Comparison of ENCODE assay signal across 7 mouse cellular contexts in genomic region chr3:82047100-82047753, GRCm38 (mm10). TPM values are rescaled to one million over a fixed set of nuclear protein-coding genes. Genes with fewer than 3 reads are reported as not detected.
DNase-seq lines count a peak whose midpoint lies in the region; ATAC-seq and TF ChIP-seq lines count a peak whose summit lies in the region.

No protein-coding gene starts in this region.

- peak; percentile 50 for DNase-seq in liver, adult 2 months (ENCODE audit: extremely low read depth, low read depth, low spot score)
- DNase-seq in MEL-GATA-1-ER (ENCODE audit: extremely low read depth, low read depth), result peak; percentile 6
- DNase-seq in forebrain, postnatal 0 days, result peak; percentile 79
- peak; percentile 58 for DNase-seq in limb, embryonic 11.5 days (ENCODE audit: low spot score)
- DNase-seq in right cerebral cortex, postnatal 4 days, result peak; percentile 72

- no peaks in the 10 kb centered on the region for H3K9me3 ChIP-seq in liver, embryonic 12.5 days (replicated peaks)
- no peaks in the 10 kb centered on the region for H3K9me3 ChIP-seq in forebrain, postnatal 0 days (ENCODE audit: low read length)
- H3K9me3 ChIP-seq in limb, embryonic 11.5 days (ENCODE audit: control insufficient read depth, low read length), result no peaks in the 10 kb centered on the region

- no peaks in the 10 kb centered on the region for H3K79me2 ChIP-seq in liver, adult 2 months (ENCODE audit: control insufficient read depth, insufficient read depth, low read length)

- no peak overlapping the region for H3K4me2 ChIP-seq in liver, embryonic 12.5 days
- no peak overlapping the region for H3K4me2 ChIP-seq in forebrain, postnatal 0 days (ENCODE audit: low read depth)
- H3K4me2 ChIP-seq in limb, embryonic 11.5 days (ENCODE audit: low read depth, severe bottlenecking), result no peak overlapping the region

- no peaks in the 10 kb centered on the region; the same call in 1 of the 2 replicates for H3K4me1 ChIP-seq in liver, adult 2 months (ENCODE audit: control insufficient read depth, insufficient read depth, low read length)
- H3K4me1 ChIP-seq in liver, embryonic 12.5 days, result no peaks in the 10 kb centered on the region
- no peaks in the 10 kb centered on the region for H3K4me1 ChIP-seq in bone marrow macrophage, adult 2 months (ENCODE audit: control insufficient read depth, insufficient read depth, low read length)
- H3K4me1 ChIP-seq in forebrain, postnatal 0 days (ENCODE audit: insufficient read depth), result 0 out of 2 replicates have a peak, but pooled peaks cover 4% of the 10 kb centered on the region
- no peaks in the 10 kb centered on the region for H3K4me1 ChIP-seq in limb, embryonic 11.5 days (ENCODE audit: control insufficient read depth, insufficient read depth, low read length)

- H3K9ac ChIP-seq in liver, adult 2 months (ENCODE audit: low read depth, low read length), result no peak overlapping the region
- no peak overlapping the region for H3K9ac ChIP-seq in liver, embryonic 12.5 days
- H3K9ac ChIP-seq in forebrain, postnatal 0 days, result no peak overlapping the region
- H3K9ac ChIP-seq in limb, embryonic 11.5 days (ENCODE audit: low read length), result no peak overlapping the region

- H3K27me3 ChIP-seq in liver, adult 2 months (ENCODE audit: control insufficient read depth, insufficient read depth, low read length), result no peaks in the 10 kb centered on the region
- no peaks in the 10 kb centered on the region for H3K27me3 ChIP-seq in liver, embryonic 12.5 days (replicated peaks)
- no peaks in the 10 kb centered on the region for H3K27me3 ChIP-seq in forebrain, postnatal 0 days (ENCODE audit: insufficient read depth, low read length)
- H3K27me3 ChIP-seq in limb, embryonic 11.5 days (ENCODE audit: control insufficient read depth, insufficient read depth, low read length), result no peaks in the 10 kb centered on the region

- 30% methylated on average over 8 of the region's 8 CpGs for WGBS in liver, adult 2 months
- WGBS in liver, embryonic 12.5 days (ENCODE audit: insufficient replicate concordance), result 31% methylated on average over 8 of the region's 8 CpGs
- WGBS in forebrain, postnatal 0 days, result 23% methylated on average over 8 of the region's 8 CpGs
- 34% methylated on average over 8 of the region's 8 CpGs for WGBS in limb, embryonic 11.5 days

- ATAC-seq in liver, embryonic 12.5 days, result no peak
- ATAC-seq in forebrain, postnatal 0 days, result peak; percentile 54; the same call in 1 of the 2 replicates
- ATAC-seq in limb, embryonic 11.5 days (ENCODE audit: insufficient number of reproducible peaks, low FRiP score, low TSS enrichment, low read depth), result no peak

- H3K4me3 ChIP-seq in liver, adult 2 months (ENCODE audit: insufficient read depth, low read depth, low read length), result no peak overlapping the region
- no peak overlapping the region for H3K4me3 ChIP-seq in liver, embryonic 12.5 days
- H3K4me3 ChIP-seq in bone marrow macrophage, adult 2 months (ENCODE audit: insufficient read depth, low read length), result no peak overlapping the region
- no peak overlapping the region for H3K4me3 ChIP-seq in forebrain, postnatal 0 days (ENCODE audit: low read depth, low read length)
- H3K4me3 ChIP-seq in limb, embryonic 11.5 days (ENCODE audit: low read depth, low read length), result no peak overlapping the region

- no peak for TF ChIP-seq POLR2A in liver, adult 2 months (IDR thresholded peaks at IDR 0.05; ENCODE audit: extremely low read depth, insufficient read depth, low read length)
- TF ChIP-seq POLR2A in bone marrow macrophage, adult 2 months (IDR thresholded peaks at IDR 0.05; ENCODE audit: borderline replicate concordance, low read depth, low read length), result no peak

- H3K27ac ChIP-seq in liver, adult 2 months (replicated peaks; ENCODE audit: insufficient read depth, low read depth, low read length), result no peak overlapping the region
- H3K27ac ChIP-seq in liver, embryonic 12.5 days, result no peak overlapping the region
- H3K27ac ChIP-seq in bone marrow macrophage, adult 2 months (ENCODE audit: insufficient read depth, low read depth, low read length), result no peak overlapping the region
- H3K27ac ChIP-seq in forebrain, postnatal 0 days (ENCODE audit: low read depth, low read length), result no peak overlapping the region
- H3K27ac ChIP-seq in limb, embryonic 11.5 days (replicated peaks; ENCODE audit: low read depth, low read length), result no peak overlapping the region

- peak; percentile 54; the same call in 1 of the 2 replicates for TF ChIP-seq CTCF in liver, adult 2 months (IDR thresholded peaks at IDR 0.05; ENCODE audit: low read depth, low read length)
- TF ChIP-seq CTCF in bone marrow macrophage, adult 2 months (IDR thresholded peaks at IDR 0.05; ENCODE audit: low read depth, low read length), result peak; percentile 49; the same call in 1 of the 2 replicates
- TF ChIP-seq CTCF in forebrain, postnatal 0 days (IDR thresholded peaks at IDR 0.05; ENCODE audit: low read depth), result peak; percentile 80

- no peaks in the 10 kb centered on the region for H3K36me3 ChIP-seq in liver, adult 2 months (ENCODE audit: control insufficient read depth, insufficient read depth, low read length)
- H3K36me3 ChIP-seq in liver, embryonic 12.5 days, result no peaks in the 10 kb centered on the region
- H3K36me3 ChIP-seq in forebrain, postnatal 0 days (ENCODE audit: insufficient read depth), result peaks cover 25% of the 10 kb centered on the region; the same call in 1 of the 2 replicates
- H3K36me3 ChIP-seq in limb, embryonic 11.5 days (ENCODE audit: control insufficient read depth, insufficient read depth, low read length), result no peaks in the 10 kb centered on the region

RNA-seq across cellular contexts. Expression of gene Gucy1b1, which starts 27.3 kb away (rescaled TPM):
- total RNA-seq in liver, adult 2 months (2014; rRNA removed), result 6.7 and 7.3 TPM in 2 replicates
- polyA plus RNA-seq in liver, adult 2 months (2012; rRNA removed), result 1.9 and 3.0 TPM in 2 replicates
- 14.1 and 14.7 TPM in 2 replicates for polyA plus RNA-seq in liver, embryonic 12.5 days (2016; fragmentation: Nextera tagmentation; extraction: Ambion mirVana)
- polyA plus RNA-seq in bone marrow macrophage, adult 2 months (2012; ENCODE audit: insufficient read depth, insufficient read length, missing spikeins), result not detected in 2 replicates
- 67.1 and 108 TPM in 2 replicates for total RNA-seq in forebrain, postnatal 0 days (2014; rRNA removed)
- 82.4 and 84.0 TPM in 2 replicates for polyA plus RNA-seq in forebrain, postnatal 0 days (2015; fragmentation: Nextera tagmentation; extraction: Ambion mirVana)
- 1.9 and 2.0 TPM in 2 replicates for polyA plus RNA-seq in limb, embryonic 11.5 days (2014; fragmentation: Nextera tagmentation; extraction: Ambion mirVana)

Comparison
In these comparisons a context has a peak if more than half of its experiments do, and no peak if none do; other contexts are left out.
1. DNase-seq: peak in every context shown above with its lines; median percentile 79 in forebrain, postnatal 0 days; 72 in right cerebral cortex, postnatal 4 days; 58 in limb, embryonic 11.5 days; 50 in liver, adult 2 months; 6 in MEL-GATA-1-ER.